Mouse (Mus musculus) megakaryocyte, embryonic 14.5 days (primary cell): Measurements from ENCODE around the gene H13. TPM values are rescaled to one million over a fixed set of nuclear protein-coding genes. Genes with fewer than 3 reads are reported as not detected.
"Not testable (repeated sequence)": the region's sequence is repeated elsewhere in the genome, so short reads cannot be mapped to it uniquely, and the experiment has no call there.

Experiments
- H3K27me3 ChIP-seq: replicated peaks from 2 replicates; pipeline ENCODE3; 2012; ENCODE audit warnings: inconsistent platforms
- H3K36me3 ChIP-seq: replicated peaks from 2 replicates; pipeline ENCODE3; 2012; ENCODE audit warnings: low read length, inconsistent platforms, mixed read lengths
- H3K4me1 ChIP-seq: 2 replicates; pipeline ENCODE4 v1.6.1; 2012; ENCODE audit warnings: inconsistent platforms
- H3K4me3 ChIP-seq: replicated peaks from 2 replicates; pipeline ENCODE3; 2012; ENCODE audit warnings: moderate library complexity, mild to moderate bottlenecking, inconsistent platforms
- H3K9me3 ChIP-seq: 2 replicates; pipeline ENCODE4 v1.6.1; 2012; ENCODE audit warnings: inconsistent platforms
- FLI1 ChIP-seq: IDR thresholded peaks from 2 replicates; pipeline ENCODE4 v1.6.1; 2012; ENCODE audit warnings: low read length, inconsistent platforms, mixed read lengths
- GATA1 ChIP-seq: IDR thresholded peaks from 3 replicates; pipeline ENCODE4 v1.6.1; 2012; ENCODE audit warnings: mixed read lengths, low read length, inconsistent platforms, borderline replicate concordance
- polyA plus RNA-seq: library from polyadenylated mRNA; stranded (reverse); fragments of >175 nt; gene quantifications from 2 replicates; pipeline ENCODE4 v1.2.3, GENCODE M21; 2012; ENCODE audit warnings: low replicate concordance; ENCODE audit not compliant: insufficient read depth

H13 gene
- polyA plus RNA-seq, 1 experiment = 88.7 TPM

- H3K27me3 ChIP-seq = peaks cover 15% of the 10 kb centered on the region
- peaks cover 19% of the 10 kb centered on the region; the same call in 1 of the 2 replicates for H3K9me3 ChIP-seq
- peaks cover 6% of the 10 kb centered on the region for H3K4me1 ChIP-seq
- H3K36me3 ChIP-seq = no peaks in the 10 kb centered on the region
- no peak overlapping the region for H3K4me3 ChIP-seq
- TF ChIP-seq FLI1 (no peak), GATA1 (no peak)
Observed at GRCm38 (mm10) chr2:152661163-152661562, 8.1 kb upstream of the H13 start.

DNA sequence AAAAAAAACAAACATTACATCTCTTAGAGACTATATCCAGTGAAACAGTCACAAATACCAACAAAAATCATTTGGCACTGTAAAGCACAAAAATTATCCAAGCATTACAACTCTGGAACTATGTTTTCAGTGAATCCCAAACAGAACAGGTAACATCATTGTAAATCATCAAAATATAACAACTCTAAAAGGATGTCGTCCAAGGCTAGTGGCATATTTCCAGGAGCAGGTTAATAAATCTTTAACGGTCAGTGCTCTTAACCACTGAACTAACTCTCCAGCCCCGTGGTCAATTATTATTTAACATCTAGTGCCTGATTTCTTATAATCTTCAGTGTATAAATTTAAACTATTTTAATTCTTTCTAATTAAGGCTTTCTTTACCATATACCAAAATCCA lies 3.1 kb upstream of the H13 start:
- H3K4me3 ChIP-seq, H3K36me3 ChIP-seq, H3K9me3 ChIP-seq: not testable (repeated sequence)
- Histone ChIP-seq H3K4me1 (peaks cover 23% of the 10 kb centered on the region), H3K27me3 (peaks cover 13% of the 10 kb centered on the region)

GRCm38 (mm10) chr2:152669639-152670484 lies 601 bp downstream of the H13 start:
- TF ChIP-seq GATA1 = no peak
- H3K9me3 ChIP-seq = no peaks in the 10 kb centered on the region
- peaks cover 54% of the 10 kb centered on the region for H3K4me1 ChIP-seq
- H3K36me3 ChIP-seq = peaks cover 22% of the 10 kb centered on the region
- peaks cover 5% of the 10 kb centered on the region for H3K27me3 ChIP-seq
- peak overlapping the region; percentile 99 for H3K4me3 ChIP-seq

- TF ChIP-seq GATA1 = no peak
- TF ChIP-seq FLI1 = no peak
- Histone ChIP-seq H3K4me3 (peak overlapping the region; percentile 99), H3K27me3 (no peaks in the 10 kb centered on the region), H3K9me3 (no peaks in the 10 kb centered on the region), H3K4me1 (peaks cover 63% of the 10 kb centered on the region), H3K36me3 (peaks cover 34% of the 10 kb centered on the region)
Observed at GRCm38 (mm10) chr2:152670983-152671641, 1.9 kb downstream of the H13 start.

DNA sequence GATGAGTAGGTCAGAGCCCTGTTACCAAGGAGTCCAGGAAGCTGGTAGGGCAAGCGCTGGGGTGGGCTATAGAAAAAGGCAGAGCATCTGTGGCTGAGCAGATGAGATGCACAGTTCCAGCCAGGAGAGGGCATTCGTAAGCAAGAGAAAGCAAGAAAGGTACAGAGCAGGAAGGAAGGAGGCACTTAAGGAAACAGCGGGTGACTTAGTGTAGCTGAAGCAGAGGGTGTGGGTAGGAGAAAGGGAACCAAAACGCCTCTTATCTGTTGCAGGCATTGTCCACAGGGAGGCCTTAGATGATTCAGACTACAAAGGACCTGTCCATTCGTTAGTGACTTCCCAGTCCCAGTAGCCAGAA lies 2.4 kb downstream of the H13 start:
- H3K9me3 ChIP-seq = no peaks in the 10 kb centered on the region
- peaks cover 39% of the 10 kb centered on the region for H3K36me3 ChIP-seq
- H3K4me3 ChIP-seq = peak overlapping the region; percentile 99
- TF ChIP-seq FLI1 (no peak), GATA1 (no peak; the same call in 2 of the 3 replicates)
- no peaks in the 10 kb centered on the region for H3K27me3 ChIP-seq
- peaks cover 68% of the 10 kb centered on the region for H3K4me1 ChIP-seq

DNA sequence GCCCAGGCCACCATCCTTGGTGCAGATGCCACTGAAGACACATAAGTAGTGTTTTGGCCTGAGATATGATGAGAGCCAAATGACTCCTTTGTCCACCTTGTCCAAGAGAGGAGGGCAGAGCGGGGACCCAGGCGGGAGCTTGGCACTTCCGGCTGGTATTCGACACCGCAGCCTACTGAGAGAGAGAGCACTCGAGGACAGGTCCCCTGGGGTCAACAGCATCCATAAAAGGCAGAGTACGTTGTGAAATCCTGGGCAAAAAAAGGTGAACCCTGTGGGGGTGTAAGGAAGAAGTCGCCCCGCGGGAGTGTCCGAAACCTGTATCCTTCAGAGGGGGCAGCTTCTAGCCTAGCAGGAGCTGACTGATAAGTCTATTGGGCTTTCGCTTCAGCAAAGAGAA lies 2.9 kb downstream of the H13 start:
- Histone ChIP-seq H3K27me3 (no peaks in the 10 kb centered on the region), H3K9me3 (no peaks in the 10 kb centered on the region), H3K4me3 (peak overlapping the region; percentile 99), H3K36me3 (peaks cover 45% of the 10 kb centered on the region), H3K4me1 (peaks cover 72% of the 10 kb centered on the region)
- no peak for TF ChIP-seq FLI1
- TF ChIP-seq GATA1 = no peak

GRCm38 (mm10) chr2:152674148-152674547 lies 4.9 kb downstream of the H13 start:
- peaks cover 85% of the 10 kb centered on the region for H3K4me1 ChIP-seq
- peaks cover 64% of the 10 kb centered on the region for H3K36me3 ChIP-seq
- no peaks in the 10 kb centered on the region for H3K27me3 ChIP-seq
- no peaks in the 10 kb centered on the region for H3K9me3 ChIP-seq
- H3K4me3 ChIP-seq = peak overlapping the region; percentile 60
- TF ChIP-seq FLI1 (no peak), GATA1 (no peak)

DNA sequence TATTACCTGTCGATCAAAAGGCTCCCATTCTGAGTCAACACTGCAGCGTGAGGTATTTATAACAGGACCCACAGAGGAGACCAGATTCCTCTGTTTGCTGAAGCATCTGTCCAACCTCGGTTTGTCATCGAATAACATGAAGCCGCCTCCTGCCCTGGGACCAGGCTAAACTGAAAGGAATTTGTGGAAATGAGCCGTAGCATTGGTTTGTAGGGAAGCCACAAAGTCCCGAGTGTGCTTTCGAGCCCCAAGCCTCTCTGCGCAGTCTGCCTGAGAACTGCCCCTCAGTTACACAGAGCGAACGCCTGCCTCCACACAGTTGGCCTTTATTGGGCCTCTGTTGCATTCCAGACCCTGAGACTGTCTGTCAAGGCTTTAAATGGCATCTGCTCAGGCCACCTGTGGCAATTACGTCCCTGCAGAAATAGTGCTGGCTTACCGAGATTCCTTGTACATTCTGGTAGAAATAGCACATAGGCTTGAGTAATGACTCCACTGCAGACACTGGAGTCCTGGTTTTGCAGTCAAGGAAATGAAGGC lies 6.1 kb downstream of the H13 start:
- TF ChIP-seq GATA1 (no peak), FLI1 (no peak)
- H3K9me3 ChIP-seq = no peaks in the 10 kb centered on the region
- peaks cover 87% of the 10 kb centered on the region for H3K4me1 ChIP-seq
- H3K27me3 ChIP-seq = no peaks in the 10 kb centered on the region
- peaks cover 76% of the 10 kb centered on the region for H3K36me3 ChIP-seq
- H3K4me3 ChIP-seq = no peak overlapping the region

DNA sequence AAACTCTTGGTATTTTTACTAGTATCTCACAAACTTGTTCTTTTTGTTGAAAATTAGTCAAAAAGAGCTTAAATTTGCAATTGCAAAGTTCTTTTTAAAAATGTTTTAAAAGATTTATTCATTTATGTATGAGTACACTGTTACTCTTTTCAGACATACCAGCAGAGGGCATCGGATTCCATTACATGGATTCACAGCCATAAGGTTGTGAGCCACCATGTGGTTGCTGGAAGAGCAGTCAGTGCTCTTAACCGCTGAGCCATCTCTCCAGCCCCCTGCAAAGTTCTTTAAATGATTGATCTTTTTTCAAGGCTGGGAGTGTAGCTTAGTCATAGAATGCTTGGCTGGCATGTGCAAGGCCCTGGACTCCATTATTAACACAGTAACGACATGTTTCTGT lies 9.0 kb downstream of the H13 start:
- Histone ChIP-seq H3K4me3 (no peak overlapping the region), H3K4me1 (peaks cover 87% of the 10 kb centered on the region), H3K9me3 (no peaks in the 10 kb centered on the region), H3K27me3 (no peaks in the 10 kb centered on the region), H3K36me3 (peaks cover 93% of the 10 kb centered on the region)
- no peak for TF ChIP-seq GATA1
- no peak for TF ChIP-seq FLI1

DNA sequence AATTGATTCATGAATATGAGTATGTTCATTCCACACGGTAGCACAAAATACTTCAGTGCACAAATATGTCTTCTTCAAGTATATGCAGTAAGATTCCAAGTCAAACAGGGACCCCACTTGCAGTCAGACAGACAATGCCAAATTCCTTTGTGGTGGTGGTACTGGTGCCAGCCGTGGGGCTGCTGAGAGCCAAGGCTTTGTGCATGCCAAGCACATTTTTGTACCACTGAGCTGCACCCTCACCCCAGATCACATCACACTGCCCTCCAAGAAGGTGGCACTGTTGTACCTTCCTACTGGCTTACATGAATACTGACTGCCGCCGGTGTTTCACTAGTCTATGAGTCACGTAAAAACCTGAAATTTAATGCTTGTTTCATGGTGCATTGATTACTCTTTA lies 9.7 kb downstream of the H13 start:
- no peaks in the 10 kb centered on the region for H3K9me3 ChIP-seq
- no peak for TF ChIP-seq GATA1
- TF ChIP-seq FLI1 = no peak
- H3K36me3 ChIP-seq = peaks cover 96% of the 10 kb centered on the region
- no peaks in the 10 kb centered on the region for H3K27me3 ChIP-seq
- H3K4me1 ChIP-seq = peaks cover 89% of the 10 kb centered on the region
- no peak overlapping the region for H3K4me3 ChIP-seq
